ENCODE assay signal across 8 mouse cellular contexts in the genomic region with DNA sequence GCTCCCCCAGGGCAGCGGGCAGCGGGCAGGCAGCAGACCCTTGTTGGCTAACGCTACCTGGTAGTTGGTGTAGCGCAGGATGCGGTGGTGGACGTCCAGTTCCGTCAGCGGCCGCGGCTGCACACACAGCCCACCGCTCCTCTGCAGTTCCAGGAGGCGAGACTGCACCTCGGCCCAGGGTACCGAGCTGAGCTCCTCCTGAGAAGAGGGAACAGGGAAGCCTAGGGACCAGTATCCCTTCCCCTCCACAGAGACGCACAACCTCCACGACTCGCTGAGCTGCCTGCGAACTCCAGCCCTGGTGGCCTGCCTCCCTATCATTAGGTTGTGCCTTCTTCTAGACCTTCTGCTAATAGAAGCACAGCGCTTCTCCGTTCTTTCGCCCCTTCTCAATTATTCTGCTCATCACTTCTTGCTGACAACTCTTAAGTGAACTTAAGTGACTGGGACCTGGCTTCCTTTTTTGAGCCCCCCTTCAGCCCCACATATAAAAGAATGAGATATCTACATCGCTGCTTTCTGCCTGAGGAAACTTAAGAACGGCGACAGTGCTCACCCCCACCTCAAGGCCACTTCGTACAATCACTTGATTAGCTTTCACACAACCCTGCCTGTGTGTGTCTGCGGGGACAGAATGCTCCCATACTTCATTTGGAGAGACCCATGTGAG. TPM values are rescaled to one million over a fixed set of nuclear protein-coding genes. Genes with fewer than 3 reads are reported as not detected.
DNase-seq lines count a peak whose midpoint lies in the region; ATAC-seq and TF ChIP-seq lines count a peak whose summit lies in the region.

No protein-coding gene starts in this region.

- no peaks in the 10 kb centered on the region for H3K9me3 ChIP-seq in hindbrain, embryonic 11.5 days (ENCODE audit: control insufficient read depth, low read length)
- H3K9me3 ChIP-seq in midbrain, embryonic 12.5 days: no peaks in the 10 kb centered on the region

- ATAC-seq in hindbrain, embryonic 11.5 days (ENCODE audit: low FRiP score): no peak
- no peak for ATAC-seq in midbrain, embryonic 12.5 days (ENCODE audit: low FRiP score, low read depth)

- peak overlapping the region; percentile 9 for H3K4me3 ChIP-seq in kidney, adult 2 months (ENCODE audit: insufficient read depth, low read depth, low read length)
- peak overlapping the region; percentile 42 for H3K4me3 ChIP-seq in hindbrain, embryonic 11.5 days (ENCODE audit: low read depth, low read length)
- H3K4me3 ChIP-seq in midbrain, embryonic 12.5 days: peak overlapping the region; percentile 47

- H3K9ac ChIP-seq in hindbrain, embryonic 11.5 days (ENCODE audit: low read depth, low read length): peak overlapping the region; percentile 52
- H3K9ac ChIP-seq in midbrain, embryonic 12.5 days (replicated peaks): peak overlapping the region; percentile 46

- no peaks in the 10 kb centered on the region for H3K36me3 ChIP-seq in kidney, adult 2 months (ENCODE audit: control insufficient read depth, insufficient read depth, low read length)
- no peaks in the 10 kb centered on the region for H3K36me3 ChIP-seq in hindbrain, embryonic 11.5 days (ENCODE audit: control insufficient read depth, insufficient read depth, low read length)
- H3K36me3 ChIP-seq in midbrain, embryonic 12.5 days: no peaks in the 10 kb centered on the region

- DNase-seq in kidney, adult 2 months: no peak
- no peak for DNase-seq in kidney, postnatal 25 days
- DNase-seq in ZHBTc4 (ENCODE audit: low read depth, low spot score): peak; percentile 34
- no peak for DNase-seq in hindbrain, embryonic 11.5 days (ENCODE audit: low spot score)
- DNase-seq in left cerebral cortex, adult 9 months (ENCODE audit: low spot score in 2 of 2): no peak
- DNase-seq in urinary bladder, postnatal 4 days (ENCODE audit: low spot score in 2 of 2): no peak
- DNase-seq in retina, embryonic 14.5 days (ENCODE audit: low spot score): no peak

- WGBS in kidney, adult 2 months: 35% methylated on average over 26 of the region's 26 CpGs
- 27% methylated on average over 26 of the region's 26 CpGs for WGBS in hindbrain, embryonic 11.5 days
- 22% methylated on average over 26 of the region's 26 CpGs for WGBS in midbrain, embryonic 12.5 days

- H3K27me3 ChIP-seq in kidney, adult 2 months (replicated peaks; ENCODE audit: control insufficient read depth, insufficient read depth, low read length): no peaks in the 10 kb centered on the region
- H3K27me3 ChIP-seq in hindbrain, embryonic 11.5 days (ENCODE audit: control insufficient read depth, insufficient read depth, low read length): peaks cover 29% of the 10 kb centered on the region
- peaks cover 65% of the 10 kb centered on the region for H3K27me3 ChIP-seq in midbrain, embryonic 12.5 days

- H3K27ac ChIP-seq in kidney, adult 2 months (ENCODE audit: insufficient read depth, low read depth, low read length): no peak overlapping the region
- peak overlapping the region; percentile 24; the same call in 1 of the 2 replicates for H3K27ac ChIP-seq in hindbrain, embryonic 11.5 days (ENCODE audit: low read depth, low read length)
- no peak overlapping the region for H3K27ac ChIP-seq in midbrain, embryonic 12.5 days (replicated peaks)

- no peak for TF ChIP-seq CTCF in kidney, adult 2 months (conservative IDR thresholded peaks at IDR 0.05; ENCODE audit: insufficient read depth, insufficient read length, low read depth, low read length)

- H3K4me2 ChIP-seq in hindbrain, embryonic 11.5 days (replicated peaks; ENCODE audit: low read depth, low read length): peak overlapping the region; percentile 96
- H3K4me2 ChIP-seq in midbrain, embryonic 12.5 days (replicated peaks): peak overlapping the region; percentile 88

- peaks cover 13% of the 10 kb centered on the region for H3K4me1 ChIP-seq in kidney, adult 2 months (ENCODE audit: control insufficient read depth, insufficient read depth, low read length)
- peaks cover 9% of the 10 kb centered on the region for H3K4me1 ChIP-seq in hindbrain, embryonic 11.5 days (replicated peaks; ENCODE audit: control insufficient read depth, insufficient read depth, low read length)
- peaks cover 23% of the 10 kb centered on the region for H3K4me1 ChIP-seq in midbrain, embryonic 12.5 days

- no peak for TF ChIP-seq POLR2A in kidney, adult 2 months (IDR thresholded peaks at IDR 0.05; ENCODE audit: low read depth, low read length)

RNA-seq across cellular contexts. Expression of gene Atg9b, which starts 3.6 kb away (rescaled TPM):
- polyA plus RNA-seq in kidney, adult 2 months (2012; rRNA removed): 0.76 and 0.89 TPM in 2 replicates
- polyA plus RNA-seq in hindbrain, embryonic 11.5 days (2014; fragmentation: Nextera tagmentation; extraction: Ambion mirVana): 0.12 and 0.28 TPM in 2 replicates
- polyA plus RNA-seq in midbrain, embryonic 12.5 days (2016; fragmentation: Nextera tagmentation; extraction: Ambion mirVana): 0.35 and 0.46 TPM in 2 replicates

RNA-seq across cellular contexts. Expression of gene Abcb8, which starts 5.1 kb away (rescaled TPM):
- polyA plus RNA-seq in kidney, adult 2 months (2012; rRNA removed): 112 and 117 TPM in 2 replicates
- polyA plus RNA-seq in hindbrain, embryonic 11.5 days (2014; fragmentation: Nextera tagmentation; extraction: Ambion mirVana): 29.7 and 31.7 TPM in 2 replicates
- 47.1 and 48.0 TPM in 2 replicates for polyA plus RNA-seq in midbrain, embryonic 12.5 days (2016; fragmentation: Nextera tagmentation; extraction: Ambion mirVana)

RNA-seq across cellular contexts. Expression of gene Nos3, which starts 23.8 kb away (rescaled TPM):
- 11.4 and 12.4 TPM in 2 replicates for polyA plus RNA-seq in kidney, adult 2 months (2012; rRNA removed)
- 4.5 and 5.2 TPM in 2 replicates for polyA plus RNA-seq in hindbrain, embryonic 11.5 days (2014; fragmentation: Nextera tagmentation; extraction: Ambion mirVana)
- 7.1 and 9.2 TPM in 2 replicates for polyA plus RNA-seq in midbrain, embryonic 12.5 days (2016; fragmentation: Nextera tagmentation; extraction: Ambion mirVana)

RNA-seq across cellular contexts. Expression of gene Asic3, which starts 24.8 kb away (rescaled TPM):
- polyA plus RNA-seq in kidney, adult 2 months (2012; rRNA removed): 0.20 and 0.33 TPM in 2 replicates
- polyA plus RNA-seq in hindbrain, embryonic 11.5 days (2014; fragmentation: Nextera tagmentation; extraction: Ambion mirVana): 0.52 and 0.88 TPM in 2 replicates
- 0.17 and 0.27 TPM in 2 replicates for polyA plus RNA-seq in midbrain, embryonic 12.5 days (2016; fragmentation: Nextera tagmentation; extraction: Ambion mirVana)

RNA-seq across cellular contexts. Expression of gene Cdk5, which starts 34.9 kb away (rescaled TPM):
- polyA plus RNA-seq in kidney, adult 2 months (2012; rRNA removed): 78.0 and 83.2 TPM in 2 replicates
- polyA plus RNA-seq in hindbrain, embryonic 11.5 days (2014; fragmentation: Nextera tagmentation; extraction: Ambion mirVana): 56.3 and 62.4 TPM in 2 replicates
- 64.1 and 76.9 TPM in 2 replicates for polyA plus RNA-seq in midbrain, embryonic 12.5 days (2016; fragmentation: Nextera tagmentation; extraction: Ambion mirVana)
